Mouse (Mus musculus): ENCODE measurements at regions not wholly inside any gene's neighbourhood (a gene's known extent, or its start where the extent isn't known, plus 50 kb on each side); places are given as distances from the start of the nearest gene placed in this dataset.

- no peak for DNase-seq
Measured at GRCm38 (mm10) chr10:98309667-98310066, 583.1 kb upstream of the C030005K15Rik start.

- no peak for DNase-seq
Measured at GRCm38 (mm10) chr10:98311403-98311802, 584.8 kb upstream of the C030005K15Rik start.

- no peak for DNase-seq
Measured at GRCm38 (mm10) chr10:98318416-98318815, 591.9 kb upstream of the C030005K15Rik start.

GRCm38 (mm10) chr10:98323846-98324245 lies 590.4 kb upstream of the Atp2b1 start:
- DNase-seq: no peak

GRCm38 (mm10) chr10:98324591-98324990 lies 589.6 kb upstream of the Atp2b1 start:
- DNase-seq: no peak

- no peak for DNase-seq
Measured at GRCm38 (mm10) chr10:98325720-98326119, 588.5 kb upstream of the Atp2b1 start.

GRCm38 (mm10) chr10:98332682-98333081 lies 581.5 kb upstream of the Atp2b1 start:
- no peak for DNase-seq

- DNase-seq: peak in 1 of 2 experiments; percentile 15
Measured at GRCm38 (mm10) chr10:98333411-98334067, 580.7 kb upstream of the Atp2b1 start.

- DNase-seq: no peak
Measured at GRCm38 (mm10) chr10:98343827-98344226, 570.4 kb upstream of the Atp2b1 start.

GRCm38 (mm10) chr10:98349466-98349865 lies 564.7 kb upstream of the Atp2b1 start:
- peak; percentile 76 to 85 for DNase-seq

GRCm38 (mm10) chr10:98350318-98350926 lies 563.8 kb upstream of the Atp2b1 start:
- no peak for DNase-seq

- DNase-seq: no peak
Measured at GRCm38 (mm10) chr10:98352061-98352460, 562.1 kb upstream of the Atp2b1 start.

GRCm38 (mm10) chr10:98354486-98354885 lies 559.7 kb upstream of the Atp2b1 start:
- no peak for DNase-seq

GRCm38 (mm10) chr10:98364604-98365003 lies 549.6 kb upstream of the Atp2b1 start:
- DNase-seq: no peak

- DNase-seq: no peak
Measured at GRCm38 (mm10) chr10:98372561-98372960, 541.6 kb upstream of the Atp2b1 start.

- no peak for DNase-seq
Measured at GRCm38 (mm10) chr10:98373314-98373713, 540.9 kb upstream of the Atp2b1 start.

- no peak for DNase-seq
Measured at GRCm38 (mm10) chr10:98374684-98375083, 539.5 kb upstream of the Atp2b1 start.

GRCm38 (mm10) chr10:98388543-98388942 lies 525.7 kb upstream of the Atp2b1 start:
- no peak for DNase-seq

GRCm38 (mm10) chr10:98399864-98400263 lies 514.3 kb upstream of the Atp2b1 start:
- DNase-seq: no peak

- no peak for DNase-seq
Measured at GRCm38 (mm10) chr10:98417807-98418743, 496.1 kb upstream of the Atp2b1 start.

- no peak for DNase-seq
Measured at GRCm38 (mm10) chr10:98424450-98424849, 489.8 kb upstream of the Atp2b1 start.

GRCm38 (mm10) chr10:98434974-98435373 lies 479.2 kb upstream of the Atp2b1 start:
- DNase-seq: no peak

- DNase-seq: no peak
Measured at GRCm38 (mm10) chr10:98461538-98461937, 452.7 kb upstream of the Atp2b1 start.
